Mouse (Mus musculus) cerebellum, adult 18-20 months (tissue): ENCODE data around the gene Wfs1.

Experiments
- DNase-seq, 2 experiments: peaks; one replicate each; pipeline ENCODE4 v3.0.0; 2021

Gene Wfs1

DNA sequence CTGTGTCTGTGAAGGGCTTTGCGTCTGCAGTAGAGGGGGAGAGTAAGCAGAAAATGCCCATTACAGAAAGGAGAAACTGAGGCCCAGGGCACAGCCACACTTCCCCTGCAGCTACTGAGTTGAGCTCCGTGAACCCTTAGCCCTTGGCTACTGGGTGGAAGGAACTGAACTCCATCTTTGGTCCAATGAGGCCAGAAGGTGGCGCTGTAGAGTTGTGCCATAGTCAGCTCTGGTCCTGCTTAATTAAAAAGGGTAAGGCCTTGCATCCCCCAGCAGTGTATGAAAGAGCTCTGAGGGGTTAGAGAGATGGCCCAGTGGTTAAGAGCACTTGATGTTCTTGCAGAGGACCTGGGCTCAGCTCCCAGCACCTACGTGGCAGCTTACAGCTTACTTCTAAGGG lies 60.3 kb downstream of the Wfs1 start:
- DNase-seq, result peak; percentile 55 to 70

DNA sequence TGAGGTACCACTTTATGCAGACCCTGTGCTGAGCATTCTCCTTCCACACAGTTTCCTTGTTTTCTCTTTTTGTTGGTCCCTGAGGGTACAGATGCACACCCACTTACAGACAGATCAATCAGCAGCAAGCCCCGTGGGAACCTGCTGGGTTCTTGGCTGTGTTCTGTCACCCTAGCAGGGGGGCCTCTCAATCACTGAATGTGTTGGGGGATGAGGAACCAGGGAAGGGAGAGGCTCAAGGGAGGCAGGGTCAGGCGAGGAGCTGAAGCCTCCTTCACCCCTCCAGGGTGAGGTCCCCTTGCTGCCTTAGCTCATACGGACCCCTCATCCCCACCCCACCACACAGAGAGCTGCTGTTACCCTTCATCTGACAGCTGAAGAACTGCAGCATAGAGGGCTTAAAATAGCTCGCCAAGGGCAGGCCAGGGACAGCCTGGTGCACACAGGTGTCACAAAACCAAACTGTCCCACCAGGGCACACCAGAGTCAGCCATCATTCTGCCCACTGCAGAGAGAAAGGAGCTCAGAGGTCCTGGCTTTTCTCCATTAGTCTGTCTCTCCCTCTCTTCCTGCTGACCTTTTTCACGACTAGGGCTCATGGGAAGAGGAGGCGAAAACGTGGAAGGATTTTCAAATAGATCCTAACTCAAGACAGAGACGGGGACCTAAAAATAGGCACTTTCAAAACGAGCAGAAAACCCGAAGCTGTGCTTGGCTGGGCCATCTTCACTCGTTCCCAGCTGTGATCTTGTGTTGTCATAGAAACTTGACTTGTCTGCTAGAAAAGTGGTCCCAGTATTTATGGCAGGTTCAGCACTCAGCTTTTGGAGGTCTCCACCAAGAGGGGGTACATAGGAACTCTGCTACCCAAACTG lies 64.9 kb downstream of the Wfs1 start:
- DNase-seq, result peak in 1 of 2 experiments; percentile 39

DNA sequence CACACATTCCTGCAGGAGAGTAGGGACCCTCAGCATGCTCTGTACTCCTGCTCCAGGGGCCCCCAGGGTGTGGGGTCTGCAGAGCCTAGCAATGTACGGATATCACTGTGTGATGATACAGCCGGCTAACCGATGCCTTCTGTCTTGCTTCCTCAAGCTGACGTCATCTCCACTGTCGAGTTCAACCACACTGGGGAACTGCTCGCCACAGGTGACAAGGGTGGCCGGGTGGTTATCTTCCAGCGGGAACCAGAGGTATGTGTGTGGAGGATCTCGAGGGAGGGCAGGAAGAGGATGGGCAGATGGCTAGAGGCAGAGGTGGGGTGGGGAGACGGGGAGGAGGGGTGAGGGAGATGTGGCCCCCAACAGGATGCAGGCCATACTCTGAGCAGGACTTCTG lies 66.2 kb downstream of the Wfs1 start:
- DNase-seq, result peak in 1 of 2 experiments; percentile 34

DNA sequence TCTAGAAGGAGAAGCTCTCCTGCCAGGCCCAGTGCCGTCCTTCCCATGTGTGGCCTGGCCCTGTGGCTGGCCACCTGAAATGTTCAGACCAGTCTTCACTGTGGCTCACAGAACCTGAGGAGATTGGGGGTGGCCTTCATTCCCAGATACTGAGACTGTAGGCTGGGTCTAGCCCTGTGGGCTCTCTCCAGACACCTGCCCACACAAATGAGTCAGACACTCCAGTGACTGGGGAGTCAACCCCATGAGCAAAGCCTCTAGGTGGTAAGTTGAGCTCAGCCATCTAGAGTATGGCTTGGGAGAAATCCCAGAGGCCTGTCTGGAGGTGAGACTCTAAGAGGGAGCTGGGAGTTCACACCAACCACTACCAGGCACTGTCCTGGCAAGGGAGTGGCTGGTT lies 67.1 kb downstream of the Wfs1 start:
- peak in 1 of 2 experiments; percentile 32 for DNase-seq

DNA sequence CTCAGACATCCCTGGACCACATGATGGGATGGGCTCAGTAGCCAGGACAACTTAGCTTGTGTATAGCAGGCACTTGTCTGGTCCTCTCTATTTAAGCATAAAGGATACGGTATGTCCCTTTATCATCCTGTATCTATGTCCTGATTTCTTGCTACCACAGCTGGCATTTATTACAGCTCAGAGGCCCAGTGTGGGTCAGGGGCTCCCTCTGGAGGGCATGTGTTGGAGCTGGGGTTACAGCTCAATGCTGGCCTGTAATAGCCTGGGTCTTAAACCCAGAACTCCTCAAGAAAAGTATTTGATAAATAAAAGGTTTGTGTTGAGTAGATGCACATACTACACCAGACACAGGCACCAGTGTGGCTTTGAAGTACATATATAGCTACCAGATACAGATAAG lies 68.9 kb downstream of the Wfs1 start:
- peak in 1 of 2 experiments; percentile 56 for DNase-seq

DNA sequence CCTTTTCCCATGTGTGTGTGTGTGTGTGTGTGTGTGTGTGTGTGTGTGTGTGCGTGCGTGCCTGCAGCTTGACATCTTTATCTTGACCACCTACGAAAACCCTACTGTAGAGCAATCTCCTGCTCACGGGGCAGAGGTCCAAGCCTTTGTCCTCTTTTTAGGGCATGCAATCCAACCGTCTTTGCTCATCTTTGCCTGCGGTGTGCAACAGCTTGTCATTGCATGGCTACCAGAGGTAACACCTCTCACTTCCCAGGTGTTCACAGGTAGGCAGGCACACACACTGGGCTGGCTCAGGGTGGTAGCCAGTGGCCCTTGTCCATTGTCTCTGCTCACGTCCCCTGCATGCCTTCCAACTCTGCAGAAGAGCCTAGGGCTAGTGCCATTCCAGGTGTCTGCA lies 71.0 kb downstream of the Wfs1 start:
- DNase-seq, result peak; percentile 39 to 50

DNA sequence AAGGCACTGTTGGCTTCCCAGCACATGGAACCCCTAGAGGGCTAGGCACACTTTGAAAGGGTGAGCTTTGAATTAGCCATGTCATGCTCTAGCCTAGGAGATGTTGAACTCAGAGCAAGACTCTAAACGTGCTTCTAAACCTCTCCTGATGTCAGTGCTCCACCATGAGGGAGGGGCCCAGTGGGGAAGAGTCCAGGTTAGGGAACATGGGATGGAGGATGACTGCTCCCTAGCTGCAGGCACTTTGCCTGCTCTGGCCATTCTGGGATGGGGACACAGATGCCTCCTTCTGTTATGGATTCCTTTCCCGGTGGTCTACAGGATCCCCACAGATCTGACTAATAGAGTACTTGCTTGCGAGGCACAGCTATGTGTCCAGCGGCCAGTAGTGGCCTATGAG lies 71.8 kb downstream of the Wfs1 start:
- no peak for DNase-seq

DNA sequence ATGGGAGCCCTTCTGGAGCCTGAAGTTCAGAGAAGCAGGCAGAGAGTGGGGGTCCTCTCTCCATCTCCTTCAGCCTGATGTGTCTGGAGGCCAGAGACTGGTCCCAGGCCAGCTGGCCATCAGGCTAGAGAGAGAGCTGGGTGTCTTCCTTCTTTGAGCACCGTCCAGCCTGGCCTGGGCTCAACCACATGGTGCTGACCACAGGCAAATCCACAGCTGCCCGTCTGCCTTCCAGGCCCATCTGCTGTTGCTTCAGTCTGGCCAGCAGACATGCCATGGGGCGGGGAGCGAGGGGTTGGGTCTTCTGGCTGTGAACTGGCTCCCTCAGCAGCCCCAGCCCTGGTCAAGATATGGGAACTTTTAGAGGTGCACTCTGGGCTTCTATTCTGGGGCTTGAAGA lies 72.4 kb downstream of the Wfs1 start:
- peak; percentile 57 to 61 for DNase-seq
